Mouse (Mus musculus) adrenal gland (tissue): ENCODE results near the gene Ldah.

Experiments
- intact Hi-C: fragments of 180-260 bp; cut with DNase I; formaldehyde crosslinking; loops from one replicate; pipeline ENCODE4 v1.15.1; 2025

Ldah gene

GRCm38 (mm10) chr12:8275424-8275823 is 67.5 kb downstream of the Ldah start:
- intact Hi-C loops, result no loop called here

- intact Hi-C loops, result no loop called here
Observed at GRCm38 (mm10) chr12:8281225-8282017, 73.5 kb downstream of the Ldah start.

- intact Hi-C loops, result no loop called here
Observed at GRCm38 (mm10) chr12:8287970-8288369, 80.1 kb downstream of the Ldah start.

- intact Hi-C loops, result no loop called here
Observed at GRCm38 (mm10) chr12:8289099-8289498, 81.2 kb downstream of the Ldah start.

- intact Hi-C loops, result no loop called here
Observed at GRCm38 (mm10) chr12:8289499-8289898, 81.6 kb downstream of the Ldah start.

- intact Hi-C loops, result no loop called here
Observed at GRCm38 (mm10) chr12:8291157-8291853, 83.4 kb downstream of the Ldah start.

- intact Hi-C loops, result no loop called here
Observed at GRCm38 (mm10) chr12:8295307-8295913, 87.5 kb downstream of the Ldah start.

- intact Hi-C loops, result no loop called here
Observed at GRCm38 (mm10) chr12:8296154-8296553, 88.2 kb downstream of the Ldah start.

GRCm38 (mm10) chr12:8297586-8298214 is 89.8 kb downstream of the Ldah start:
- intact Hi-C loops, result no loop called here

GRCm38 (mm10) chr12:8298361-8299142 is 90.6 kb downstream of the Ldah start:
- intact Hi-C loops, result no loop called here

- intact Hi-C loops, result no loop called here
Observed at GRCm38 (mm10) chr12:8299143-8300110, 91.5 kb downstream of the Ldah start.

- intact Hi-C loops, result no loop called here
Observed at GRCm38 (mm10) chr12:8300111-8300480, 92.2 kb downstream of the Ldah start.

GRCm38 (mm10) chr12:8300521-8300920 is 92.6 kb downstream of the Ldah start:
- intact Hi-C loops, result no loop called here

- intact Hi-C loops, result no loop called here
Observed at GRCm38 (mm10) chr12:8301011-8301814, 93.3 kb downstream of the Ldah start.

GRCm38 (mm10) chr12:8301841-8302431 is 94.0 kb downstream of the Ldah start, which contains the start of gene Gdf7:
Gdf7 (minus strand) TSS chr12:8301954.
- intact Hi-C loops, result no loop called here

GRCm38 (mm10) chr12:8305258-8305657 is 97.4 kb downstream of the Ldah start:
- intact Hi-C loops, result no loop called here

- intact Hi-C loops, result loop anchor here (1.0 to 2.0 kb wide), 2 partner anchors 247 to 316 kb away; no protein-coding TSS in a partner anchor
Observed at GRCm38 (mm10) chr12:8306432-8306831, 98.5 kb downstream of the Ldah start.

- intact Hi-C loops, result loop anchor here (1.0 to 2.0 kb wide), 2 partner anchors 248 to 316 kb away; no protein-coding TSS in a partner anchor
Observed at GRCm38 (mm10) chr12:8306910-8307309, 99.0 kb downstream of the Ldah start.
